Mouse (Mus musculus) NIH3T3 (cell line): ENCODE results near the gene Cyp27a1.

Source experiments
- DNase-seq: peaks from one replicate; pipeline ENCODE4 v3.0.0-alpha.2; 2012; ENCODE audit warnings: low read depth

Gene Cyp27a1

DNA sequence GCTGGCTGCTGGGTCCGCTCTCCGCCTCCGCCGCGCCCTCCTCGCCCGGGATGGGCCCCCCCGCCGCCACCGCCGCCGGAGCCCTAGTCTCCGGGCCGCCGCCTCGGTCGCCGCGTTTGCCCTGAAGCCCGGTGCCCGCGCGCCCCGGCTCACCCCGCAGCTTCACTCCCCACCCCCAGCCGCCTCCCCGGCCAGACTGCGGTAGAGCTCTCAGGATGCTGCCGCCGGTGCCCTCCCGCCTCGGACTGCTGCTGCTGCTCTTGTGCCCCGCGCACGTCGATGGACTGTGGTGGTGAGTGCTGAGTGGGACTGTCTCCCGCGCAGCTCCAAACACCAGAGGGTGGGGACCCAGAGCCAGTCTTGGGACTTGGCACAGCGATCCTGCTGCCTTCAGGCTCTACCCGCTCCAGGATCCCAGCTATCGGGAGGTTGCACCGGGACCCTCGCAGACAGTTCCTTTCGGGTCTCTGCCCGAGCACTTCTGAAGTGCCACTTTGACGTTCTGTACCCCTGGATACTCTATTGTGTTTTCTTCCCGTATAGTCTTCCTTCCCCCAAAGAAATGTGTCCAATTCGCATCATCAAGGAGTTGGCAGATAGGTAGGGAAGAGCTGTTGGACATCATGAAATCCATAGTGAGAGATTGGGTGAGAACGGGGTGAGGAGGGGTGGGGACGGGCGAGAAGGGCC is 58.7 kb downstream of the Cyp27a1 start:
- no peak for DNase-seq

DNA sequence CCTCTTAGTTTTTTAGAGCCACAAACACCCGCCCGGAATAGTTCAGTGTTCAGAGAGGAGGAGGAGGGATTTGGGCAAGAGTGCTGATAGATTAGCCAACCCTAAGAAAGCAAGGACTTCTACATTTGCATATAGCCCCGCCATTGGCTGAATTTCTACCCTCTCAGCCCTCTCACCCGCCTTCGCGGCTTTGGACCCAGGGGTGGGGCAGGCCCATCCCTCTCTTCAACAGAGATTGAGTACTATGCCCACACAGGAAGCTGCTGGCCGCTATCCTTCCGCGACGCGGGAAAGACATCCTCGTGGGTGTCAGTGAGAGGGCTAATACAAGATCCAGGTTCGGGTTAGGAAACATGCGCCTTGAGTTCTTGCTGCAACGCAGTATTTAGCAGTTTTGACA is 59.8 kb downstream of the Cyp27a1 start:
- DNase-seq, result peak; percentile 79

DNA sequence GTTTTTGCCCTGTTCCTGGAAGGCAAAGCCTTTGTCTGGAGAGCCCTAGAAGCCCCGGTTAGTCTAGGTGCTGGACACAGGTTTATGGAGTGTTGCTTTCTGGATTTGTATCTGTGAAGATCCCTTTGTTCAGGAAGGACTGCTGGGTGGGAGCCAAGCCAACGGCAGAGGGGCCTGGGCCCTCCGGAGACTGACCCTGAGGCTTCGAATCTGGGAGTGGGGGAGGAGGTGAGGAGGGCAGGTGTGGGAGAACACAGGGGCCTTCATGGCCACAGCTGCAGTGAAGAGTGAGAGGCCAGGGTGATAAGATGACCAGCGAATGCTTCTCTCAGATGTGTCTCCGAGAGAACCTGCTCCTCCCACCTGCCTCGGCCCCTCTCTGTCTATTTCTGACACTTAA is 60.7 kb downstream of the Cyp27a1 start:
- no peak for DNase-seq

DNA sequence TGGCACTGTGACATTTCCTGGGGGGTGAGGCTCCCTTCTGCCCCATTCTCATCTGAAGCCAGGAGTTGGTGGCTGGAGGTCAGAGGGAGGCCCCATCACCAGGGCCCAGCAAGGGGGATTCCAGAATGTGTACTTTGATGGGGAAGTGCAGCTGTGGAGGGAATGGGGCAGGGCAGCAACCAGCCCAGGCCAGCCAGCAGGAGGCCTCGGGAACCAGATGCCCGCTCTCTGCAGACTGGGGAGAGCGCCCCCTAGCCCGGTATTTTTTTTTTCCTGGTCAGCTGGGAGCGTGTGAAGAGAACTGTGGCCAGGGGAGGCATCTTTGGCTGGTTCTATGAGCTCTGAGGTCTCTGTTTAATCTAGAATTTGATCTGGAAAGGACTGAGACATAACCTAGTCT is 62.4 kb downstream of the Cyp27a1 start:
- DNase-seq, result peak; percentile 43

DNA sequence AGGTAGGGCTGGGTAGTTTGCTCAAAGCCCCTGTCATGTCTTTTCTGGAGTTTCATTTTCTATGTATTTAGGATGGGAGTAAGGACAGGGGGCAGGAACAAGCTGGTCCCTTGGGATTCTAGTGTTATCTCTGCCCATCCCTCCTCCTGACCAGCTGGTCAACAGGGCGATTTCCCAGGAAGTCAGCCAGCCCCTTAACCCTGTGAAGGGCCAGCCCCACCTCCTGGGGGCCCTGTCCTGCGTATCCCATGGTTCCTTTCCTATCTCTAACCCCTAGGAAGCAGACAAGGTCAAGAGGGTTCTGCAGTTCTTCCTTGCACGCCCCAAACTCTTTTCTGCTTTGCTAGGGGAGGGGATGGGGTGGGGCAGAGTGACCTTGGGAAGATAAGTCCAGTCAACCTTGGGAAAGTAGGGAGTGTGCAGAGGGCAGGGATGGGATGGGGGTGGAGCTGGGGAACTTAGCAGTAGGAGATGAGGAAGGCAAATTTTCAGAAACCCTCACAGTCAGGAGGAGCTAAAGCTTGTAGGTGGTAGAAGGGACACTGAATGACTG is 65.6 kb downstream of the Cyp27a1 start:
- DNase-seq, result no peak

DNA sequence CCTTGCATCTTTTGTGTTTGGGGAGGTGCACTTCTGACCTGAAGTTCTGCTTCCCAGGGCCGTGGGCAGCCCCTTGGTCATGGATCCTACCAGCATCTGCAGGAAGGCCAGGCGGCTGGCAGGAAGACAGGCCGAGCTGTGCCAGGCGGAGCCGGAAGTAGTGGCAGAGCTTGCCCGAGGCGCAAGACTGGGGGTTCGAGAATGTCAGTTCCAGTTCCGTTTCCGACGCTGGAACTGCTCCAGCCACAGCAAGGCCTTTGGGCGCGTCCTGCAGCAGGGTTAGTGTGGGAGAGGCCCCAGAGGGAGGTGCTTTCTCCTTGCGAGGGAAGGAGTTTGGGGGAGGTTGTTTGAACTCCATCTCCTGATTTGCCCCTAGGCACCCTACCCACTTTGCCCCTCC is 68.7 kb downstream of the Cyp27a1 start:
- no peak for DNase-seq

DNA sequence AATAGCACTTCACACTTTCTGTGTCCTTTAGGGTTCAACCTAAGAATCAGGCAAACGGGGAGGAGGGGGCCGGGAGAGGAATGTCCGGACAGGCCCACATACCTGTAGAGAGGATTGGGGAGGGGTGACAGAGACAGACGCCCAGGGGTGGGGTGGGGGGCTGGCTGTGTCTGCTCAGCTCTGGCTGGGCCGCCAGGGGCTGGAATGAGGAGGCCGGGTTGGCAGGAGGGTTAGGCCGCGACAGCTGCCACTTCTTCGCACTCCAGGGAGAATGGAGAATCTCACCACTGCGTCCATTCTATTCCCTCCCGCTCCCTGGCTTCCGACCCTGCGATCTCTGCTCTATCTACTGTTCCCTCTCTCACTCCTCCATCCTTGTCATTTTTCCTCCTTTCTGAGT is 70.2 kb downstream of the Cyp27a1 start:
- no peak for DNase-seq

DNA sequence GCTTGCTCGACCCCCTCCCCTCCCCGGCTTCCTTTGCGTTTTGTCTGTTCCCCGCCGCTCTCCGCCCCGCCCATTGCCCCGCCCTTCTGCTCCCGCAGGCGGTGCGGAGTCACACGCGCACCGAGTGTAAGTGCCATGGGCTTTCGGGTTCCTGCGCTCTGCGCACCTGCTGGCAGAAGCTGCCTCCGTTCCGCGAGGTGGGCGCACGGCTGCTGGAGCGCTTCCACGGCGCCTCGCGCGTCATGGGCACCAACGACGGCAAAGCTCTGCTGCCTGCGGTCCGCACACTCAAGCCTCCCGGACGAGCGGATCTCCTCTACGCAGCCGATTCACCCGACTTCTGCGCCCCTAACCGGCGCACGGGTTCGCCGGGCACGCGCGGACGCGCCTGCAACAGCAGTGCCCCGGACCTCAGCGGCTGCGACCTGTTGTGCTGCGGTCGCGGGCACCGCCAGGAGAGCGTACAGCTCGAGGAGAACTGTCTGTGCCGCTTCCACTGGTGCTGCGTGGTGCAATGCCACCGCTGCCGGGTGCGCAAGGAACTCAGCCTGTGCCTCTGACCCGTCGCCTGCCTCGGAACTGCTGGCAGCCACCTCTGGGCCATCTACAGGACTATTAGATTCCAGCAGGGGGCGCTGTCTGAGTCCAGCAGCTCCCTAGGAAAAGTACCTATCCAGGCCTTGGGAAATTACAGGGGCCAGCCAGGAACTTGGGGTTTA is 70.8 kb downstream of the Cyp27a1 start:
- peak; percentile 35 for DNase-seq
